Mouse (Mus musculus) embryonic stem cell, embryonic (primary cell): ENCODE measurements around the gene Eif4a3.

Experiments used
- CTCF ChIA-PET, 4 experiments: fragments of 300-600 bp in 2 of 4; fragments of 350-600 bp in 2 of 4; sonication (Branson Sonifier 250); formaldehyde crosslinking; loops; one replicate each; lab custom pipeline; 2022; ENCODE audit warnings: inconsistent platforms in 2 of 4; lab: Charles Lee
- POLR2A ChIA-PET, 4 experiments: fragments of 300-600 bp in 2 of 4; fragments of 350-600 bp in 2 of 4; sonication (Branson Sonifier 250); formaldehyde crosslinking; loops; one replicate each; lab custom pipeline; 2022; ENCODE audit warnings: antibody characterized with exemption in 4 of 4, inconsistent platforms in 1 of 4; lab: Charles Lee

The Eif4a3 gene

GRCm38 (mm10) chr11:119306762-119307657 lies 7.1 kb upstream of the Eif4a3 start:
- POLR2A ChIA-PET = interaction anchor here (0.6 to 4.5 kb wide), 10 partner anchors 7 to 636 kb away, joined by 3 to 26 read pairs (median 3); partner anchors contain the start of genes Baiap2 (in 1 of the 4), Sgsh (in 1 of the 4) and Slc26a11 (in 1 of the 4)
- CTCF ChIA-PET = interaction anchor here in 2 of 4 experiments (0.5 to 2.6 kb wide), 5 partner anchors 18 to 66 kb away, joined by 3 to 11 read pairs (median 5); no protein-coding TSS in a partner anchor

- CTCF ChIA-PET = interaction anchor here (0.5 to 2.6 kb wide), 18 partner anchors 10 to 186 kb away, joined by 3 to 9 read pairs (median 3); partner anchors contain the start of gene Endov (in 1 of the 4)
- POLR2A ChIA-PET = interaction anchor here in 3 of 4 experiments (0.5 to 4.5 kb wide), 10 partner anchors 9 to 122 kb away, joined by 3 to 26 read pairs (median 4); no protein-coding TSS in a partner anchor
These were observed 5.2 kb upstream of the Eif4a3 start for GRCm38 (mm10) chr11:119304904-119305712.

DNA sequence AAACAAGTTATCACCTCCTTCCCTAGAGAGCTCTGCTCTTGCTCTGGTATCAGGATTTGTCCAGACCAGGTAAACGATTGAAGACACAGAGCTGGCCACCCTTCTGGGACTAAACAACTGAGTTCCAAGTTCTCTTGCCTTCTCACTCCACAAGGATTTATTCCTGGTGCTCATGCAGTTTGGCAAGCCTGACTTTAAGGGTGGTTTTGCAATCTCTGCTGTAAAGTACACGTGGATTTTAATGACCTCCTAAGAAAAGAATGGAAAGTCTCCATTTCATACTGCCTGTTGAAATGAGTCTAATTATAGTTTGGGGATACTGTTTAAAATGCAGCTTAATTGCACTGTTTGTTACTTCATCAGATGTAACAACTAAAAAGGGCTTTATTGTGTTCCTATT lies 1.1 kb upstream of the Eif4a3 start:
- ChIA-PET POLR2A (interaction anchor here in 3 of 4 experiments (0.6 to 3.3 kb wide), 11 partner anchors 10 to 92 kb away, joined by 3 to 9 read pairs (median 4); partner anchors contain the start of genes Gaa (in 1 of the 3) and Rnf213 (in 1 of the 3)), CTCF (interaction anchor here in 1 of 4 experiments (0.6 kb wide), 1 partner anchor 95 kb away, joined by 11 read pairs; no protein-coding TSS in a partner anchor)

GRCm38 (mm10) chr11:119300246-119300935 lies 502 bp upstream of the Eif4a3 start:
- CTCF ChIA-PET = interaction anchor here in 3 of 4 experiments (0.6 to 2.0 kb wide), 4 partner anchors 24 to 33 kb away, joined by 3 to 4 read pairs (median 3); partner anchors contain the start of gene Gaa (in 1 of the 3)
- POLR2A ChIA-PET = interaction anchor here in 3 of 4 experiments (0.6 to 3.3 kb wide), 19 partner anchors 11 to 1049 kb away, joined by 3 to 10 read pairs (median 4); partner anchors contain the start of genes Chmp6 (in 1 of the 3), Endov (in 1 of the 3), Gaa (in 1 of the 3) and Rnf213 (in 1 of the 3)

GRCm38 (mm10) chr11:119298917-119299316 lies 972 bp downstream of the Eif4a3 start:
- CTCF ChIA-PET = interaction anchor here (0.6 to 2.0 kb wide), 8 partner anchors 23 to 611 kb away, joined by 3 to 7 read pairs (median 4); no protein-coding TSS in a partner anchor

DNA sequence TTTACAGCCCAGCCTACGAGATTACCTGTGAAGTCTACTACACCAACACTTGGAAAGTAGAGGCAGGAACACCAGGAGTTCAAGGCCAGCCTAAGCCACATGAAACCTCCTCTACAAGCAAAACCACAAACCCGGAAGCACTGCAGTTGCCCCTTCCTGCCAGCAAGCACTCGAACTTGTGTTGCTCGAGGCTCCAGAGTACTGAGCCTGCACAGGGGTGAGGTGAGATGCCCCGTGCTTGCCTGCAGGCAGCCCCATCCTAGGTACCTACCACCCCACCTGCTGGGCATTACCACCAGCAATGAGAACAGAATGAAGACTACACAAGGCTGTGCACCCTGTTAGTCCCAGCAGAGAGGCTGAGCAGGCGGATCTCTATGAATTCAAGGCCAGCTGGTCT lies 1.9 kb downstream of the Eif4a3 start:
- ChIA-PET POLR2A (interaction anchor here in 3 of 4 experiments (0.7 to 3.3 kb wide), 12 partner anchors 8 to 212 kb away, joined by 3 to 10 read pairs (median 4); partner anchors contain the start of genes Cbx4 (in 1 of the 3) and Gaa (in 1 of the 3)), CTCF (interaction anchor here in 1 of 4 experiments (0.6 kb wide), 2 partner anchors 195 to 248 kb away, joined by 3 to 4 read pairs; no protein-coding TSS in a partner anchor)

More at GRCm38 (mm10) chr11:119298917-119299316, 972 bp downstream of the Eif4a3 start:
- POLR2A ChIA-PET = interaction anchor here (0.6 to 3.3 kb wide), 46 partner anchors 9 to 1009 kb away, joined by 3 to 10 read pairs (median 3); partner anchors contain the start of genes Gaa (in 2 of the 4), Baiap2 (in 1 of the 4), Cbx4 (in 1 of the 4) and Usp36 (in 1 of the 4)

DNA sequence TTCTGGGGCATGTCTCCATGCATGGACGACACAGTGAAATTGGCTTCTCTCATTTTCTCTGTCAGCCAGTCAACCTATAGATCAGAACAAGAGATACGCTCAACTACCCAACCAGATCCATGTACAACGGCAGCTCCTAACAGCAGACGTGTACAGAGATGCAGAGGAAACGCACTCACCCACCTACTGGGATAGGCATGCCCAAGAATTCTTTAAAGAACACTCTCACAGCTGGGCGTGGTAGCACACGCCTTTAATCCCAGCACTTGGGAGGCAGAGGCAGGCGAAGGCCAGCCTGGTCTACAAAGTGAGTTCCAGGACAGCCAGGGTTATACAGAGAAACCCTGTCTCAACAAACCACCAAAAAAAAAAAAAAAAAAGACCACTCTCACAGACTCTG lies 7.0 kb downstream of the Eif4a3 start:
- ChIA-PET POLR2A (interaction anchor here in 2 of 4 experiments (0.6 to 2.1 kb wide), 11 partner anchors 9 to 992 kb away, joined by 3 to 12 read pairs (median 3); no protein-coding TSS in a partner anchor), CTCF (interaction anchor here in 3 of 4 experiments (0.6 to 0.7 kb wide), 3 partner anchors 10 to 1131 kb away, joined by 4 to 6 read pairs (median 4); no protein-coding TSS in a partner anchor)

DNA sequence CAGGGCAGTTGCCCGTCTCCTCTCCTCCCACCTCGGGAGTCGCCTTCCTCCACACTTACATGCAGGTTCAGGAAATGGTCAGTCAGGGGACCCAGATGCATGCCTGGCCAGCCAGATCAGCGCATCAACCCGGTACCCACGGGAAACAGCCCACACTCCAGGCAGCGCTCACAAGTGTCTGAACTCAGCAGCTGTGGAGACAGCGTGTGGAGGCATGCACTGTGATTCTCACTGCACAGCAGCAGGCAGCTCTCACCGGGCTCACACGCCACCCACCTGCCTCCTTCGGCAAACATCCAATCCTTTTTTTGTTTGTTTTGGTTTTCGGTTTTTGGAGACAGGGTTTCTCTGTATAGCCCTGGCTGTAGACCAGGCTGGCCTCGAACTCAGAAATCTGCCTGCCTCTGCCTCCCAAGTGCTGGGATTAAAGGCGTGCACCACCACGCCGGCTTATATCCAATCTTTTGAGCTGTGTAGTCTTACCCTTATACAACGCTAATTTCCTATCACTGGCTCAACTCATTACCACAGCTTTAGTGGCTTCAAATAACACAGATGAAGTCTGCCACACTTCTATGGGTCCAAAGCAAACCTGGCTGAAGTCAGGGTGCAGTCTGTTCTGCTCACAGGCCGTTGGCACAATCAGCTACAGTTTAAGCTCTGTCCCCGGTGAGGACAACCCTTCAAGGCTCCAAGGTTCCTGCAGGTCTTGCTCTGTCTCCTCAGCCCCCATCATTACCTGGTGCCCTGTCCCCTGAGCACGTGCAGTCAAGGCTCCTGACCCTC lies 12.5 kb downstream of the Eif4a3 start:
- POLR2A ChIA-PET = interaction anchor here in 3 of 4 experiments (0.6 to 3.7 kb wide), 17 partner anchors 8 to 737 kb away, joined by 3 to 20 read pairs (median 4); partner anchors contain the start of gene Eif4a3 (in 1 of the 3)

DNA sequence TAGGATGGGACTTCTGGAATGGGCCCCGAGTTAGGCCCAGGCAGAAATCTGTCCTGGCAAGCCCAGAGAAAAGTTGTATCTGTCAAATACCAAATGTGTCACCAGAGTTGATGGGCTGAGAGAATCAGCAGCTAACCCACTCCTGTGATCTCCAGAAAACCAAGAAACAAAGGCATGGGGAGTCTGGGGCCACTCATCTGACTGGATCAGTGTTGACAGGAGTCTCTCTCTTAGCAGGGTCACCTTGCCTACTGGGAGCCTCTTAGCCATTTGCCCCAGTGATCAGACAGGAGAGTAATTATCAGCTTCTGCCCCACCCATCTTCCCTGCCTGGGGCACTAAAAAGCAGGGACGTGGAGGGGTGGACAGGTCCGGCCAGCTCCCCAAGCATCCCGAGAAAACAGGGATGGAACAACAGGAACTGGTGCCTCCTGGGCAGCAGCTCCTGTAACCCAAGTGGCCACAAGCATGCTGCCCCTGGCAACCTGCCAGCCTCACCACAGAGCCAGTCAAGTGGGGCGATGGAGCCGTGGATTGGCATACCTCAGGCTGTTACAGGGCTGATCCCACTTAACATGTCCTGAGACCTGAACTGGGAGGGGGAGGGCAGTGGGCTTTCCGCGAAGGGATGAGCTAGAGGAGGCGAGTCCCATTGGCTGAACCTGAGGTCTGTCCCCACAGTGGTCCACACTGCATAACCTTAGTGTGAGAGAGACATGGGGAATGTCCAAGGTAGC lies 13.9 kb downstream of the Eif4a3 start:
- ChIA-PET CTCF (interaction anchor here (0.5 to 1.6 kb wide), 8 partner anchors 13 to 732 kb away, joined by 3 to 5 read pairs (median 4); partner anchors contain the start of gene Gaa (in 1 of the 4)), POLR2A (interaction anchor here (0.9 to 3.7 kb wide), 18 partner anchors 9 to 27 kb away, joined by 3 to 20 read pairs (median 6); partner anchors contain the start of gene Eif4a3 (in 1 of the 4))

More for the DNA sequence above, 12.5 kb downstream of the Eif4a3 start:
- CTCF ChIA-PET = interaction anchor here in 2 of 4 experiments (1.0 to 1.1 kb wide), 2 partner anchors 14 kb away, joined by 3 read pairs; no protein-coding TSS in a partner anchor

- POLR2A ChIA-PET = interaction anchor here in 3 of 4 experiments (0.6 to 2.2 kb wide), 6 partner anchors 12 to 56 kb away, joined by 3 to 5 read pairs (median 3); no protein-coding TSS in a partner anchor
- CTCF ChIA-PET = interaction anchor here in 2 of 4 experiments (0.6 to 1.2 kb wide), 2 partner anchors 8 to 14 kb away, joined by 3 to 18 read pairs; no protein-coding TSS in a partner anchor
These were observed 18.9 kb downstream of the Eif4a3 start for GRCm38 (mm10) chr11:119281030-119281429.

- ChIA-PET POLR2A (interaction anchor here in 3 of 4 experiments (0.5 to 2.4 kb wide), 14 partner anchors 11 to 219 kb away, joined by 3 to 14 read pairs (median 6); partner anchors contain the start of gene Endov (in 2 of the 3)), CTCF (interaction anchor here (0.5 to 1.9 kb wide), 50 partner anchors 8 to 966 kb away, joined by 3 to 9 read pairs (median 3); partner anchors contain the start of genes Eif4a3 (in 1 of the 4) and Endov (in 1 of the 4))
These were observed 26.5 kb downstream of the Eif4a3 start for GRCm38 (mm10) chr11:119273186-119273930.

- POLR2A ChIA-PET = interaction anchor here in 2 of 4 experiments (0.9 to 2.4 kb wide), 11 partner anchors 12 to 219 kb away, joined by 3 to 14 read pairs (median 5); partner anchors contain the start of gene Endov (in 2 of the 2)
- CTCF ChIA-PET = interaction anchor here (0.7 to 1.9 kb wide), 20 partner anchors 11 to 274 kb away, joined by 3 to 7 read pairs (median 4); partner anchors contain the start of gene Endov (in 1 of the 4)
These were observed 27.4 kb downstream of the Eif4a3 start for GRCm38 (mm10) chr11:119272492-119272891.

GRCm38 (mm10) chr11:119268557-119269195 lies 31.2 kb downstream of the Eif4a3 start:
- ChIA-PET POLR2A (interaction anchor here in 3 of 4 experiments (0.6 to 2.4 kb wide), 17 partner anchors 11 to 674 kb away, joined by 3 to 14 read pairs (median 3); partner anchors contain the start of genes Baiap2 (in 1 of the 3), Eif4a3 (in 1 of the 3) and Endov (in 1 of the 3)), CTCF (interaction anchor here in 2 of 4 experiments (0.8 to 2.4 kb wide), 11 partner anchors 11 to 94 kb away, joined by 3 to 15 read pairs (median 5); no protein-coding TSS in a partner anchor)
